Mouse (Mus musculus): Measurements from ENCODE around the gene Susd5. TPM values are rescaled to one million over a fixed set of nuclear protein-coding genes. Genes with fewer than 3 reads are reported as not detected.
"Not testable (repeated sequence)": the region's sequence is repeated elsewhere in the genome, so short reads cannot be mapped to it uniquely, and the experiment has no call there.

Gene Susd5
- polyA plus RNA-seq, 1 experiment, result 1.2 TPM

- 5% methylated on average over 5 of the region's 5 CpGs for WGBS
These were observed 59.7 kb downstream of the Susd5 start for GRCm38 (mm10) chr9:114116672-114117071.

GRCm38 (mm10) chr9:114122862-114123261 is 65.9 kb downstream of the Susd5 start:
- H3K4me3 ChIP-seq (replicated peaks; ENCODE audit: control insufficient read depth, low read depth, low read length); H3K4me1 ChIP-seq (ENCODE audit: control insufficient read depth, insufficient read depth, low read length); H3K27ac ChIP-seq (ENCODE audit: control insufficient read depth, insufficient read depth, low read depth, low read length, poor library complexity): not testable (repeated sequence)

More at GRCm38 (mm10) chr9:114116672-114117071, 59.7 kb downstream of the Susd5 start:
- not testable (repeated sequence) for H3K4me1 ChIP-seq (ENCODE audit: control insufficient read depth, insufficient read depth, low read length); H3K27ac ChIP-seq (ENCODE audit: control insufficient read depth, insufficient read depth, low read depth, low read length, poor library complexity); H3K4me3 ChIP-seq (replicated peaks; ENCODE audit: control insufficient read depth, low read depth, low read length)
- TF ChIP-seq CTCF (IDR thresholded peaks at IDR 0.05; ENCODE audit: control insufficient read depth, insufficient read depth, low read length), result 0 out of 2 replicates have a peak, but pooled peaks have one; percentile 27

DNA sequence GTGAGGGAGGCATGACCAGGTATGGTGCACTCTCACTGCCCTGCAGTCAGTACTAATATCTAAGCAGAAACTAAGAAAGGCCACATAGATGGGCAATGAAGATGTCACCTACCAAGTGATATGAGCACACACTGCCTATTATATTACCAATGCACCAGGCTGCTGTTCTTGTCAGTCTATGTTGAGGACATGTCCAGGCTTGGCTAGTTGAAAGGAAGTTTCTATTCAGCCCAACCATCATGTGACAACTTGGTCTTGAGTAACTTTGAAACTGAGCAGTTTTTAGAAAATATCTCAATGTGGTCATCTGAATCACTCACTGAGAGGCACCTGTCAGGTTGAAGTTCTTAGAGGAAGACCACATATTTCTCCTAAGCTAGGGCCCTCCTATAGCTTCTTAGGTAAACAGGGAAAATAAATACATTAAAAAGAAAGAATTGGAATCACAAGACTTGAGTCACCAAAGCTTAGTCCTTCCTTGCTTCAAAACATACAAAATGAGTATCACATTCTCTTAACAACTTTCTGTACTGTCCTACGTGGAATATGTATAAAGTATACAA is 72.4 kb downstream of the Susd5 start:
- not testable (repeated sequence) for H3K4me1 ChIP-seq (ENCODE audit: control insufficient read depth, insufficient read depth, low read length); H3K27ac ChIP-seq (ENCODE audit: control insufficient read depth, insufficient read depth, low read depth, low read length, poor library complexity); H3K4me3 ChIP-seq (replicated peaks; ENCODE audit: control insufficient read depth, low read depth, low read length)
- 72% methylated on average over 1 of the region's 1 CpGs for WGBS

Other genes starting within 250 kb of the Susd5 start
- 103 and 110 TPM in 2 replicates for gene Ubp1, start 126.2 kb upstream of the Susd5 start, polyA plus RNA-seq (2011; ENCODE audit: insufficient read depth, insufficient read length, low replicate concordance, missing spikeins)
- 2.7 and 13.8 TPM in 2 replicates for gene Fbxl2, start 10.9 kb upstream of the Susd5 start, polyA plus RNA-seq (2011; ENCODE audit: insufficient read depth, insufficient read length, low replicate concordance, missing spikeins)

Measured in bone marrow, adult 2 months (tissue).